Mouse (Mus musculus): Measurements from ENCODE around the gene Gm17175.
"Not testable (repeated sequence)": the region's sequence is repeated elsewhere in the genome, so short reads cannot be mapped to it uniquely, and the experiment has no call there.

The Gm17175 gene

GRCm38 (mm10) chr14:51573963-51574362 lies at the start of gene Gm17175:
Gm17175 (minus strand) TSS chr14:51574063.
- not testable (repeated sequence) for DNase-seq (ENCODE audit: low read depth, low spot score)

GRCm38 (mm10) chr14:51611210-51611609 lies 37.3 kb upstream of the Gm17175 start, which contains the start of gene Gm17078:
Gm17078 (minus strand) TSS chr14:51611310.
- no peak for DNase-seq (ENCODE audit: low read depth, low spot score)

- DNase-seq (ENCODE audit: low read depth, low spot score) = not testable (repeated sequence)
Measured at GRCm38 (mm10) chr14:51592039-51592438, 18.2 kb upstream of the Gm17175 start, which contains the start of gene Gm17174. Gm17174 (minus strand) TSS chr14:51592139.

GRCm38 (mm10) chr14:51552490-51552889 lies 21.4 kb downstream of the Gm17175 start, which contains the start of gene Gm5622:
Gm5622 (plus strand) TSS chr14:51552790.
- no peak for DNase-seq (ENCODE audit: low read depth, low spot score)
